Mouse (Mus musculus): Measurements from ENCODE around the gene Pdcd4. TPM values are rescaled to one million over a fixed set of nuclear protein-coding genes. Genes with fewer than 3 reads are reported as not detected.
A peak's percentile ranks its signal among the peaks of the same experiment; 100 is the strongest.
"Not testable (repeated sequence)": the region's sequence is repeated elsewhere in the genome, so short reads cannot be mapped to it uniquely, and the experiment has no call there.

The Pdcd4 gene
- total RNA-seq, 2 experiments from 2014 or later: 20.6 to 22.4 TPM

GRCm38 (mm10) chr19:53939467-53939866 lies 47.4 kb downstream of the Pdcd4 start:
- intact Hi-C loops (cut with DNase I; ENCODE audit: low total_unique reads): no loop called here
- DNase-seq: no peak

- intact Hi-C loops (cut with DNase I; ENCODE audit: low total_unique reads): no loop called here
- no peak for DNase-seq
Observed at GRCm38 (mm10) chr19:53941139-53941538, 49.1 kb downstream of the Pdcd4 start.

- no peak for DNase-seq
- intact Hi-C loops (cut with DNase I; ENCODE audit: low total_unique reads): no loop called here
Observed at GRCm38 (mm10) chr19:53942342-53942741, 50.3 kb downstream of the Pdcd4 start.

GRCm38 (mm10) chr19:53943802-53944785 lies 52.1 kb downstream of the Pdcd4 start, which contains the start of the genes Shoc2 and Bbip1:
Gene Shoc2, plus strand, starts transcription at chr19:53944306.
Gene Bbip1, minus strand, starts transcription at chr19:53944627.
- DNase-seq: peak; percentile 99
- intact Hi-C loops (cut with DNase I; ENCODE audit: low total_unique reads): no loop called here

GRCm38 (mm10) chr19:53944786-53945169 lies 52.7 kb downstream of the Pdcd4 start:
- intact Hi-C loops (cut with DNase I; ENCODE audit: low total_unique reads): no loop called here
- no peak for DNase-seq

GRCm38 (mm10) chr19:53945171-53946042 lies 53.4 kb downstream of the Pdcd4 start:
- DNase-seq: peak; percentile 34
- intact Hi-C loops (cut with DNase I; ENCODE audit: low total_unique reads): no loop called here

GRCm38 (mm10) chr19:53957513-53957912 lies 65.5 kb downstream of the Pdcd4 start:
- intact Hi-C loops (cut with DNase I; ENCODE audit: low total_unique reads): no loop called here
- no peak for DNase-seq

GRCm38 (mm10) chr19:53962511-53962910 lies 70.5 kb downstream of the Pdcd4 start:
- no peak for DNase-seq
- intact Hi-C loops (cut with DNase I; ENCODE audit: low total_unique reads): no loop called here

GRCm38 (mm10) chr19:53964347-53964746 lies 72.3 kb downstream of the Pdcd4 start:
- intact Hi-C loops (cut with DNase I; ENCODE audit: low total_unique reads); DNase-seq: not testable (repeated sequence)

- no peak for DNase-seq
- intact Hi-C loops (cut with DNase I; ENCODE audit: low total_unique reads): no loop called here
Observed at GRCm38 (mm10) chr19:53964910-53965633, 73.0 kb downstream of the Pdcd4 start.

GRCm38 (mm10) chr19:53969226-53969625 lies 77.2 kb downstream of the Pdcd4 start:
- intact Hi-C loops (cut with DNase I; ENCODE audit: low total_unique reads): no loop called here
- DNase-seq: no peak

- intact Hi-C loops (cut with DNase I; ENCODE audit: low total_unique reads): no loop called here
- no peak for DNase-seq
Observed at GRCm38 (mm10) chr19:53971938-53972337, 79.9 kb downstream of the Pdcd4 start.

- DNase-seq: no peak
- intact Hi-C loops (cut with DNase I; ENCODE audit: low total_unique reads): no loop called here
Observed at GRCm38 (mm10) chr19:53973656-53974055, 81.6 kb downstream of the Pdcd4 start.

Other genes starting within 250 kb of the Pdcd4 start
- gene Rbm20, start 214.9 kb upstream of the Pdcd4 start, total RNA-seq (2021): 10 to 100 TPM; 61.5 to 72.2 TPM
- 10 to 100 TPM; 21.9 to 24.3 TPM for gene Shoc2, start 52.1 kb downstream of the Pdcd4 start, total RNA-seq (2021)
- gene Bbip1, start 52.4 kb downstream of the Pdcd4 start, total RNA-seq (2021): 10 to 100 TPM; 33.5 to 34.6 TPM
- gene Adra2a, start 151.9 kb downstream of the Pdcd4 start, total RNA-seq (2021): 1 to 10 TPM in 1 of 2 experiments, under 1 TPM in 1; 0.78 to 1.2 TPM